Mouse (Mus musculus) thymus, postnatal 0 days (tissue): Measurements from ENCODE around the gene Slc39a12. TPM values are rescaled to one million over a fixed set of nuclear protein-coding genes. Genes with fewer than 3 reads are reported as not detected.
A peak's percentile ranks its signal among the peaks of the same experiment; 100 is the strongest.

Experiments
- DNase-seq: peaks from one replicate; pipeline ENCODE4 v3.0.0-alpha.2; 2015; ENCODE audit warnings: low spot score
- polyA plus RNA-seq: library from polyadenylated mRNA; unstranded; fragments of >200 nt; fragmentation: Nextera tagmentation; extraction: Ambion mirVana; gene quantifications from 2 replicates; pipeline ENCODE4 v1.2.1, GENCODE M21; 2015

Slc39a12 gene
- not detected in 2 replicates for polyA plus RNA-seq

GRCm38 (mm10) chr2:14388162-14388561, at the start of gene Slc39a12:
Slc39a12 (plus strand) TSS chr2:14388316.
- no peak for DNase-seq

- no peak for DNase-seq
Measured at GRCm38 (mm10) chr2:14341652-14342308, 46.3 kb upstream of the Slc39a12 start.

GRCm38 (mm10) chr2:14342309-14342839, 45.7 kb upstream of the Slc39a12 start:
- no peak for DNase-seq

- no peak for DNase-seq
Measured at GRCm38 (mm10) chr2:14388856-14389255, 740 bp downstream of the Slc39a12 start.

GRCm38 (mm10) chr2:14390900-14391299, 2.8 kb downstream of the Slc39a12 start:
- no peak for DNase-seq

- no peak for DNase-seq
Measured at GRCm38 (mm10) chr2:14403000-14403399, 14.9 kb downstream of the Slc39a12 start.

GRCm38 (mm10) chr2:14428987-14429386, 40.9 kb downstream of the Slc39a12 start:
- no peak for DNase-seq

GRCm38 (mm10) chr2:14447322-14447721, 59.2 kb downstream of the Slc39a12 start:
- no peak for DNase-seq

- DNase-seq, result no peak
Measured at GRCm38 (mm10) chr2:14450866-14451265, 62.8 kb downstream of the Slc39a12 start.

- DNase-seq, result no peak
Measured at GRCm38 (mm10) chr2:14454946-14455631, 67.0 kb downstream of the Slc39a12 start.

- peak; percentile 2 for DNase-seq
Measured at GRCm38 (mm10) chr2:14464438-14464837, 76.3 kb downstream of the Slc39a12 start.

GRCm38 (mm10) chr2:14494132-14494531, 106.0 kb downstream of the Slc39a12 start:
- DNase-seq, result no peak

- DNase-seq, result no peak
Measured at GRCm38 (mm10) chr2:14496150-14496549, 108.0 kb downstream of the Slc39a12 start.

- DNase-seq, result no peak
Measured at GRCm38 (mm10) chr2:14502482-14502881, 114.4 kb downstream of the Slc39a12 start.

- DNase-seq, result no peak
Measured at GRCm38 (mm10) chr2:14518237-14518636, 130.1 kb downstream of the Slc39a12 start.

GRCm38 (mm10) chr2:14534325-14535077, 146.4 kb downstream of the Slc39a12 start:
- DNase-seq, result no peak

- no peak for DNase-seq
Measured at GRCm38 (mm10) chr2:14535246-14535671, 147.1 kb downstream of the Slc39a12 start.

- no peak for DNase-seq
Measured at GRCm38 (mm10) chr2:14537781-14538180, 149.7 kb downstream of the Slc39a12 start.

- no peak for DNase-seq
Measured at GRCm38 (mm10) chr2:14543355-14543754, 155.2 kb downstream of the Slc39a12 start.

- DNase-seq, result no peak
Measured at GRCm38 (mm10) chr2:14543773-14544172, 155.7 kb downstream of the Slc39a12 start.
